Mouse (Mus musculus): ENCODE results near the gene Efhc1. TPM values are rescaled to one million over a fixed set of nuclear protein-coding genes. Genes with fewer than 3 reads are reported as not detected.
A peak's percentile ranks its signal among the peaks of the same experiment; 100 is the strongest.

Efhc1 gene
- total and polyA plus RNA-seq, 3 experiments = not detected

GRCm38 (mm10) chr1:21037881-21038601 is 86.6 kb downstream of the Efhc1 start (continued):
- TF ChIP-seq UBTF (IDR thresholded peaks at IDR 0.05; ENCODE audit: low read depth, low read length) (no peak), MAZ (IDR thresholded peaks at IDR 0.05; ENCODE audit: low read depth, low read length) (no peak), ZMIZ1 (IDR thresholded peaks at IDR 0.05; ENCODE audit: low read depth, low read length) (no peak), GABPA (IDR thresholded peaks at IDR 0.05; ENCODE audit: insufficient replicate concordance, low read depth, low read length) (no peak), TBP (conservative IDR thresholded peaks at IDR 0.05; ENCODE audit: low read depth, low read length) (no peak), SIN3A (IDR thresholded peaks at IDR 0.05; ENCODE audit: low read length) (peak; percentile 32; the same call in 1 of the 2 replicates)

- Histone ChIP-seq H3K4me3 (replicated peaks in 1 of 3; ENCODE audit: low read depth in 2 of 3, low read length in 2 of 3, poor library complexity in 1 of 3) (no peak overlapping the region), H3K9me3 (replicated peaks; ENCODE audit: low read length) (no peaks in the 10 kb centered on the region), H3K27me3 (replicated peaks) (no peaks in the 10 kb centered on the region), H3K36me3 (replicated peaks in 1 of 2; ENCODE audit: control insufficient read depth in 1 of 2, insufficient read depth in 1 of 2, low read length in 1 of 2) (peaks cover 4 to 29% of the 10 kb centered on the region in 2 experiments), H3K4me2 (ENCODE audit: insufficient read depth, low read depth, poor library complexity, severe bottlenecking) (peak overlapping the region; percentile 60), H3K9ac (ENCODE audit: insufficient read depth, low read depth) (peak overlapping the region; percentile 46), H3K79me2 (replicated peaks; ENCODE audit: control insufficient read depth, extremely low read depth, insufficient read depth, poor library complexity, severe bottlenecking) (no peaks in the 10 kb centered on the region), H3K4me1 (ENCODE audit: control insufficient read depth in 1 of 2, insufficient read depth in 2 of 2) (peaks cover 41 to 83% of the 10 kb centered on the region in 2 experiments), H3K27ac (ENCODE audit: insufficient read depth, low read depth) (peak overlapping the region; percentile 70)
- in situ Hi-C loops (cut with MboI; ENCODE audit: low pct_ligation_motif_present, low pct_unique_long_range_greater_than_20kb, low sequenced_read_pairs) = loop anchor here (5.0 kb wide), 1 partner anchor 38 kb away; the partner anchor contains the start of gene Tram2
- dilution Hi-C loops (cut with MboI; ENCODE audit: extremely low pct_ligation_motif_present, extremely low pct_unique_long_range_greater_than_20kb, low sequenced_read_pairs) = no loop called here
- DNase-seq (ENCODE audit: extremely low read depth) = no peak
- TF ChIP-seq MXI1 (IDR thresholded peaks at IDR 0.05; ENCODE audit: low read depth, low read length) = 0 out of 2 replicates have a peak, but pooled peaks have one; percentile 11
- TF ChIP-seq NRF1 (IDR thresholded peaks at IDR 0.05; ENCODE audit: low read depth, low read length) = no peak
- no peak for TF ChIP-seq ZC3H11A (IDR thresholded peaks at IDR 0.05; ENCODE audit: low read depth, low read length)
- TF ChIP-seq BHLHE40 (IDR thresholded peaks at IDR 0.05; ENCODE audit: low read depth, low read length) = no peak
These were observed 88.1 kb downstream of the Efhc1 start for GRCm38 (mm10) chr1:21039564-21039963.

- Histone ChIP-seq H3K9me3 (replicated peaks; ENCODE audit: low read length) (no peaks in the 10 kb centered on the region), H3K4me3 (replicated peaks in 1 of 3; ENCODE audit: low read depth in 2 of 3, low read length in 2 of 3, poor library complexity in 1 of 3) (no peak overlapping the region), H3K4me2 (ENCODE audit: insufficient read depth, low read depth, poor library complexity, severe bottlenecking) (peak overlapping the region; percentile 60; the same call in 1 of the 2 replicates), H3K4me1 (ENCODE audit: control insufficient read depth in 1 of 2, insufficient read depth in 2 of 2) (peaks cover 39 to 79% of the 10 kb centered on the region in 2 experiments), H3K27me3 (replicated peaks) (no peaks in the 10 kb centered on the region), H3K36me3 (replicated peaks in 1 of 2; ENCODE audit: control insufficient read depth in 1 of 2, insufficient read depth in 1 of 2, low read length in 1 of 2) (peaks cover 0 to 27% of the 10 kb centered on the region in 2 experiments), H3K27ac (ENCODE audit: insufficient read depth, low read depth) (peak overlapping the region; percentile 70), H3K79me2 (replicated peaks; ENCODE audit: control insufficient read depth, extremely low read depth, insufficient read depth, poor library complexity, severe bottlenecking) (no peaks in the 10 kb centered on the region), H3K9ac (ENCODE audit: insufficient read depth, low read depth) (peak overlapping the region; percentile 46; the same call in 1 of the 2 replicates)
- DNase-seq (ENCODE audit: extremely low read depth) = peak; percentile 81
- dilution Hi-C loops (cut with MboI; ENCODE audit: extremely low pct_ligation_motif_present, extremely low pct_unique_long_range_greater_than_20kb, low sequenced_read_pairs) = no loop called here
- in situ Hi-C loops (cut with MboI; ENCODE audit: low pct_ligation_motif_present, low pct_unique_long_range_greater_than_20kb, low sequenced_read_pairs) = no loop called here
- TF ChIP-seq TCF12 (IDR thresholded peaks at IDR 0.05; ENCODE audit: low read depth, low read length) (peak; percentile 53), BHLHE40 (IDR thresholded peaks at IDR 0.05; ENCODE audit: low read depth, low read length) (0 out of 2 replicates have a peak, but pooled peaks have one; percentile 25), MYC (IDR thresholded peaks at IDR 0.05; ENCODE audit: low read depth, low read length) (peak; percentile 38; the same call in 1 of the 2 replicates), SIN3A (IDR thresholded peaks at IDR 0.05; ENCODE audit: low read length) (peak; percentile 52; the same call in 1 of the 2 replicates), SMC3 (IDR thresholded peaks at IDR 0.05; ENCODE audit: low read depth, low read length) (no peak), UBTF (IDR thresholded peaks at IDR 0.05; ENCODE audit: low read depth, low read length) (no peak), USF2 (conservative IDR thresholded peaks at IDR 0.05; ENCODE audit: low read depth, low read length) (no peak), EP300 (IDR thresholded peaks at IDR 0.05; ENCODE audit: low read length) (peak; percentile 75), HCFC1 (IDR thresholded peaks at IDR 0.05; ENCODE audit: low read depth, low read length) (no peak), ZC3H11A (IDR thresholded peaks at IDR 0.05; ENCODE audit: low read depth, low read length) (no peak), POLR2A (IDR thresholded peaks at IDR 0.05; ENCODE audit: low read depth, low read length) (no peak), MAZ (IDR thresholded peaks at IDR 0.05; ENCODE audit: low read depth, low read length) (no peak), RAD21 (IDR thresholded peaks at IDR 0.05; ENCODE audit: low read depth, low read length) (no peak), USF1 (IDR thresholded peaks at IDR 0.05; ENCODE audit: low read depth, low read length) (no peak), ZMIZ1 (IDR thresholded peaks at IDR 0.05; ENCODE audit: low read depth, low read length) (no peak), JUND (conservative IDR thresholded peaks at IDR 0.05; ENCODE audit: low read depth, low read length) (peak; percentile 42), CHD2 (IDR thresholded peaks at IDR 0.05; ENCODE audit: low read length) (0 out of 2 replicates have a peak, but pooled peaks have one; percentile 35), ZNF384 (IDR thresholded peaks at IDR 0.05; ENCODE audit: low read depth, low read length) (no peak), GABPA (IDR thresholded peaks at IDR 0.05; ENCODE audit: insufficient replicate concordance, low read depth, low read length) (no peak), PAX5 (IDR thresholded peaks at IDR 0.05; ENCODE audit: low read length) (no peak), RCOR1 (conservative IDR thresholded peaks at IDR 0.05; ENCODE audit: low read depth, low read length) (no peak), MAFK (IDR thresholded peaks at IDR 0.05; ENCODE audit: insufficient replicate concordance, low read length) (peak; percentile 65; the same call in 1 of the 2 replicates), JUN (IDR thresholded peaks at IDR 0.05; ENCODE audit: insufficient read depth, low read depth, low read length) (no peak), CHD1 (IDR thresholded peaks at IDR 0.05; ENCODE audit: low read depth, low read length) (no peak), NRF1 (IDR thresholded peaks at IDR 0.05; ENCODE audit: low read depth, low read length) (no peak)
These were observed 88.7 kb downstream of the Efhc1 start for GRCm38 (mm10) chr1:21040173-21040572.
